Mouse (Mus musculus): ENCODE results near the gene Rufy1.
A peak's percentile ranks its signal among the peaks of the same experiment; 100 is the strongest.
"Not testable (repeated sequence)": the region's sequence is repeated elsewhere in the genome, so short reads cannot be mapped to it uniquely, and the experiment has no call there.

The Rufy1 gene

DNA sequence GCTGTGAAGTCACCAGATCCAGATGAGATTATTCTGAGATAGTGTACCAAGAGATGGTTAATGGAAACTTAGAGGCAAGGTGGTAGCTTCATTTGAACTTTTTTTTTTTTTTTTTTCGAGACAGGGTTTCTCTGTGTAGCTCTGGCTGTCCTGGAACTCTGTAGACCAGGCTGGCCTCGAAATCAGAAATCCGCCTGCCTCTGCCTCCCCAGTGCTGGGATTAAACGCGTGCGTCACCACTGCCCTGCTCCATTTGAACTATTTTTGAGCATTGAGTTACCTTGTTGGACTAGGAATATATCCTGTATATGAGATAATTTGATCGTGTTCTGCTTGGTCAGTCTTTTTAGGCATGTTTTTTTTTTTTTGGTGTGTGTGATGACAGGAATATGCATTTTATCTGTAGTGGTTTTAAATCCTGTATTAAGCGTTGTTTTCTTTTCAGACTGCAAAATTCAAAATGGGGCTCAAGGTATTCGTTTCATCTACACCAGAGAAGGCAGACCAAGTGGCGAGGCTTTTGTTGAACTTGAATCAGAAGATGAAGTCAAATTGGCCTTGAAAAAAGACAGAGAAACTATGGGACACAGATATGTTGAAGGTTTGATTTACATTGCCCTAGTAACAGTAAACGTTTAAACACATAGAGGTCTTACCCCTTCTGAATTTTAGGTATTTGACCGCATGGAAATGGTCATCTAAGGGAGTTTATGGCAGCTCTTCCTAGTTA is 51.7 kb downstream of the Rufy1 start:
- no peak for DNase-seq (ENCODE audit: low spot score in 2 of 2)

DNA sequence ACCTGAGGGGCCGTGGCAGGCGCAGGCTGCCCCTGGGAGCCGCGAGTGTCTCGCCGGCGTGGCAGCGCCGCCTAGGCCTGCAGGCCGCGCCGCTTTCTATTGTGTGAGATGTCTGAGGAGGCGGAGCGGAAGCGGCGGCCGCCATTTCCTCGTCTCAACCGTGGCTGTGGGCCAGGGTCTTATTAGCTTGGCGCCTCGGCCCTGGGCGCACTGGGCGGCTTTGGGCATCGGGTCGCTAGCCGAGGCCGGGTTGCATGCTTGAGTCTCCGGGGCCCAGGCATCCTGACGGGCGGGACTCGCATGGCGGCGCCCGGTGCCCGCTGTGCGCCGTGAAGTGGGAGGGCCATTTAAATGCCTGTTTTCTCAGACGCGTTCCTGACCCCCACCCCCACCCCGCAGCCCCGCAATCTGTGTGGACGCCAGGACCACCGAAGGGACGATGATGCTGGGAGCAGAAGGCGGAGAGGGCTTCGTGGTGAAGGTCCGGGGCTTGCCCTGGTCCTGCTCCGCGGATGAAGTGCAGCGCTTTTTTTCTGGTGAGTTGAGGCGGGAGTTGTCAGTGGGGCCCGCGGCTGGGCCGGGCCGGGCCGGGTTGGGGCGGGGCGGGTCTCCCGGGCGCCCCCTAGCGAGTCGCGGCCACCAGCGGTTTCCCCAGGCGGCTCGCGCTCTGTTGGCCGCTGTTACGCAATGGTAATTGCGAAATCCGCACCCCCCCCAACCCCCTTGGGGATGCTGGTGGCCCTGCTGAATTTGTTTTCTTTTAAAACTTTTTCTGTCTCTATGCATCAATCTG is 52.8 kb downstream of the Rufy1 start:
- DNase-seq (ENCODE audit: low spot score in 2 of 2): peak; percentile 81 to 83

DNA sequence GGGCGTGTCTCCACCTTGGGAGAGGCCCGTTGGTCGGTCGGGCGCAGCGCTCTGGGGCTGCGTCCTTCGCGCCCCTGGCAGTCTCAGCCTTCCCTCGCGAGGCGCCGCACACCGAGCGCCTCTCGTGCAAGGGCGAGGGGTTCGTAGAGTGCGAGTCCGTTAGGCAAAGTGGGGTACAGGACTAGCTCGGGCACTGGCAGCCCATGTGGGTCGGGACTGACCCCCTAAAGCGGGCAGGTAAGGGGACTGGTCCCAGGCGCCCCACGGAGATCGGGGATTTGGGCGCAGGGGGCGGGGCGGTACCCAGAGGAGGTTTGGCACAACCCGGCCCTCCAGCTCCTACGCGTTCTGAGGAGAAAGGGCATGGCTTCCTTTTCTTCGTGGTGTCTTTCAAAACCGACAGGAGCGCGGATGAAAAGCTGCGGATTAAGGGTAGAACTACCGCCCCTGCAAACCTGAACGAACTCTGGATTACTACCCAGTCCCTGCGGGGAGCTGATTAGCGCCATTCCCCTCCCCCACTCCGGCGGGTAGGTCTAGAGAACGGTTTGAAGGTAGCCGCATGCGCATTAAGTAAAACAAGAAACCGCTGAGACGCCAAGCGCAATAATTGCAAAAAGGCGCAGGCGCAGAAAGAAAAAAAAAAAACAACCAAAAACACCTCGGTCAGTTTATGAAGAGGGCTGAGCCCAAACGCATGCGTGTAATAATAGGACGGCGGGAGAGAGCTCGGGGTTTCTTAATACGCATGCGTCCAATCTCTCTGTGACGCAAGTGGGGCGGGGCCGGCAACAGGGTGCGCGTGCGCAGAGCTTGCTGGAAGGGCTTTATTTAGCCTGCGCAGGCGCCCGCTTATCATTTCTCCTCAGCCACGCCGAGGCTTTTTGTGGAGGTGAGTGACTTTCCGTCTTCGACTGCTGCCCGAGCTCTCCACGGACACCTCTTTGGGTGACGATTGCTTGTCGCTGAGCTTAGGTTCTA is 53.7 kb downstream of the Rufy1 start, which contains the start of gene Hnrnph1:
Hnrnph1 (plus strand) TSS at position 80 of the 981 bp plus-strand sequence.
- peak; percentile 97 for DNase-seq (ENCODE audit: low spot score in 2 of 2)

DNA sequence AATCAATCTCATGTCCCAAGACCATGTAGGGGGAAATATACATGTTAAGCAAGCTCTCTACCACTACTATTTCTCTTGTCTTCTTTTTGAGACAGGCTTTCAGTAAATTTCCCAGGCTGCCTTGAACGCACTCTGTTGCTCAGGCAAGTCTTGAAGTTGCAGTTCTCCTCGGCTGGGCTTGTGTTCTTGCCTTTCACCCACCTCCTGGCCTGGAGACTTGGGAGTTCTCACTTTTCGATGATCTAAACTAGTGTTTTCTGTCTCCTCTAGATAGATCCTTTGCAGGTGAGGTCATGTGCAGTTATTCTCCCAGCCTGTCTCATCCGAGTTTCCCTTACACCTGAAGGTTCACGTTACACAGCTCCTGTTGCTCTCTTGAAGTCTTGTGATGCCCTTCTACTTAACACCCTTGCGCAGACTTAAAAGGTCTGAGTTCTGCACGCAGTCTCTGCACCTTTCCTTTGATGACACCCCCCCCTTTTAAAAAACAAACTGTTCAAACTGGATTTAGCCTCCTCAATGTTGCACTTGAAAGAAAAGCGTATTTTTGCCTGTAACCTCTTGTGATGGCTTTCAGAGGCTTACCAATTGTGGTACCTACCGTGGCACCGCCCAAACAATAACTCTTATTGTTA is 54.7 kb downstream of the Rufy1 start:
- DNase-seq (ENCODE audit: low spot score in 2 of 2): no peak

DNA sequence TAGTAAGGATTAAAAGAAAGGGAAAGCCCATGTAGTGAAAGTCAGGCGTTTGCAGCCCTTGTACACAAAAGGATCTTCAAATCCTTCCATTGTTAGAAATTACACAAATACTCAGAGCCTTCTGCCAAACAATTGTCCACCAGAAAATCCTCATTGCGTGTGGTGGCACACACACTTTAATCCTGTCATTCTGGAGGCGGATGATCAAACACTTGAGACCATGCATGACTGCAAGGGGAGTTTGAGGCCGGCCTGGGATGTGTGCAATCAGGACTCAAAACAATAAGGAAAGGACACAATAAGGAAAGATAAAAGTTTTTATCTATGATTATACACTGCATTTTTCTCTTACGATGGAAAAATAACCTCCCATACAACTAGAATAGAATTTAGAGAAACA is 55.5 kb downstream of the Rufy1 start:
- no peak for DNase-seq (ENCODE audit: low spot score in 2 of 2)

DNA sequence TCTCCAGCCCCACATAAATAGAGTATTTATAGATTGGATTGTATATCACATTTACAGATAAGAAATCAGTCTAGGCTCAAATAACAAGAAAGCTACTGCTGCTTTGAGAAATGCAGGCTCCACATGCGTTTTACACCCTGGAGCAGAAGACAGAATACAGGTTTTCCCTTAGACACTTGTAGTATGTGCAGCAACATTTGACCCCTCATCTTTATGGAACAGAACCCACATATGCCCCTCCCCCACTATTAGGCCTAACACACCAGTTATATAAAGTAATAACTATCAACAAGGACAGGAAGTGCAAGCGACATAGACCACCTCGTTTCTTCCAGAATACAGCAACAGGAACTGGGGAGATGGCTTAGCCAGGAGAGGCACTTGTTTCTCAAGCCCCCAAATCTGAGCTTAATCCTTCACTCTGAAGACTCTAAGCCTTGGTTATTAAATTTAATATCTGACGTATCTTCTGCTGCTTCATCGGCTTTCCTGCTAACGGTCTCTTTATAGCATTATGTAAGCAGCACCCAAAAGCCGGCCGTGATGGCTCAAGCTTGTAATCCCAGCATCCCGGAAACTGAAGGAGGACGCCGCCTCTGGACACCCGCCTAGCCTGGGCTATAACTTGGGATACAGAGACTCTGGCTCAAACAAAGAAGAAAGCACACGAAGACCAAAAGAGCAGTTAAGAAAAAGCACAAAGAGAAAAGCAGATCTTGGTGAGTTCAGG is 56.5 kb downstream of the Rufy1 start:
- no peak for DNase-seq (ENCODE audit: low spot score in 2 of 2)

DNA sequence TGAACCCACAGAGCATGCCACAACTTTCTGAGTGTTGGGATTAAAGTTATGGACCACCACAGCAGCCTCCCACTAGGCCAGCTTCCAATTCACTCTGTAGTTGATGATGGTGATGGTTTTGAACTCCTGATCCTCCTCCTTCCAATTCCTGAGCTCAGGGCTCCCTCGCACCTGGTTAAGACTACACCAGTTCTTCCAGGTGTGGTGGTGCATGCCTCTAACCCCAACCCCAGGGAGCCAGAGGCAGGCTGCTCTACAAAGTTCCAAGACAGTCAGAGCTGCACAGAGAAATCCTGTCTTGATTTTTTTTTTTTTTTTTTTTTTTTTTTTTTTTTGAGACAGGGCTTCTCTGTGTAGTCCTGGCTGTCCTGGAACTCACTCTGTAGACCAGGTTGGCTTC is 57.3 kb downstream of the Rufy1 start:
- no peak for DNase-seq (ENCODE audit: low spot score in 2 of 2)

DNA sequence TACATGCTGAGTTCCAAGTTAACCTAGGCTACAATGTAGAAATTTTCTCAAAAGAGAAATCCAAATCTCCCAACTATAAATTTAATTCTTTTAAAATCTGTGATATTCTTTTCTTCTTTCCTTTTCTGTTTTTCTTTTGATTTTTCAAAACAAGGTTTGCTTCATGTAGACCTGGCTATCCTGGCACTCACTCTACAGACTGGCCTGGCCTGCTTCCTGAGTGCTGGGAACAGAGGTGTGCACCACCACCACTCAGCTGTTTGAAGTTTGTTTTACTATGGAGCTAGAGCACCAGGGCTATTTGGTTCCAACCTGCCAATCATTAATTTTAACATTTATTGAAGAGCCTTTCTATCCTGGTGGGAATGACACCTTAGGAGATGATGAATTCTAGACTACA is 57.8 kb downstream of the Rufy1 start:
- DNase-seq (ENCODE audit: low spot score in 2 of 2): no peak

DNA sequence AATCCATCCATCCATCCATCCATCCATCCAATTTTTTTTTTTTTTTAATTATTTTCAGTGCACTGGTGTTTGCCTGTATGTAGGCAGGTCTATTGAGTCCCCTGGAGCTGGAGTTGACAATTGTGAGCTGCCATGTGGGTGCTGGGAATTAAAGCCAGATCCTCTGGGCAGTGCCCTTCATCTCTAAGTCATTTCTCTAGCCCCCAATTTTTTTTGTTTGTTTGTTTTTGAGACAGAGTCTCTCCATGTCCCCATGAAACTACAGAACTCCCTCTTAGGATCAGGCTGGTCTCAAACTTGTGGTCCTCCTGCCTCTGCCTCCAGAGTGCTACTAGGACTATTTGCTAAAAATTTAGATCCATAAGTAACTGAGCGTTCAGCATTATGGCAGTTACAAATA is 59.0 kb downstream of the Rufy1 start:
- DNase-seq (ENCODE audit: low spot score in 2 of 2): no peak

DNA sequence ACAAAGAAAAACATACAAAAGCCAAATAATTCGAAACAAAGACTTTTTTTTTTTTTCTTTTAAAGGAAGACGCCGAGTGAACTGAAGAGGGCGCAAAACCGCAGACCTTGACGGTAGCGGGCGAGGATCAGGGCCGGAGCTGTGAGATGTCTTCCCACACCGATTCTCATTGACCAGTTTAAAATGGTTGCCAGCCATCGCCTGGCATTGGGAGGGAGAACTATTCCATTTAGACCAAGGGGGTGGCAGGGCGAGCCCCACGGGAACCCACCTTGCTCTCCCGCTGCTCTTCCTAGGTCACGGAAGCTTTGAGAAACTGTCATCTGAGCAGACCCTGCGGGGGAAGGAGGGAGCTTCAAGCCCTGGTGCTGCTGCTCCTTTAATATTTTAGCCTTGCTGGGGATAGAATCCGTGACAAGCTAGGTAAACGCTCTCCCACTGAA is 59.5 kb downstream of the Rufy1 start:
- peak; percentile 58 to 75 for DNase-seq (ENCODE audit: low spot score in 2 of 2)

DNA sequence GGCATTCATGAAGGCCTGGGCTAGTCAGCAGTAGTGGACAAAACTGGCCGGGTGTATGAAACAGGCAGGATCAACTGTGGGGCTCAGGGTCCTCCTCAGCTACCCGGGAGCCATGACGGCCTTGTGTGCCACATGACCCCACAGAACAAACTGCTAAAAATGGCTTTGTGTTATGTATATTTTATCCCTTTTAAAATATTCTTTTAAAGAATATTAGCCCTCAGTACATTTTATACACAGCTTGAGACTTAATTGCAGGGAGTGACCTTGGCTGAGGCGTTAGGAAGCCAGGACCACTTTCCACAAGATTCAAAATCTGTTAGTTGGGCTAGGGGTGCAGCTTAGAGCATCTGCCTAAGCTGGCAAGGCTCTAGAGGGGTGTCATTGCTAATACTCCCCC is 60.0 kb downstream of the Rufy1 start:
- no peak for DNase-seq (ENCODE audit: low spot score in 2 of 2)

DNA sequence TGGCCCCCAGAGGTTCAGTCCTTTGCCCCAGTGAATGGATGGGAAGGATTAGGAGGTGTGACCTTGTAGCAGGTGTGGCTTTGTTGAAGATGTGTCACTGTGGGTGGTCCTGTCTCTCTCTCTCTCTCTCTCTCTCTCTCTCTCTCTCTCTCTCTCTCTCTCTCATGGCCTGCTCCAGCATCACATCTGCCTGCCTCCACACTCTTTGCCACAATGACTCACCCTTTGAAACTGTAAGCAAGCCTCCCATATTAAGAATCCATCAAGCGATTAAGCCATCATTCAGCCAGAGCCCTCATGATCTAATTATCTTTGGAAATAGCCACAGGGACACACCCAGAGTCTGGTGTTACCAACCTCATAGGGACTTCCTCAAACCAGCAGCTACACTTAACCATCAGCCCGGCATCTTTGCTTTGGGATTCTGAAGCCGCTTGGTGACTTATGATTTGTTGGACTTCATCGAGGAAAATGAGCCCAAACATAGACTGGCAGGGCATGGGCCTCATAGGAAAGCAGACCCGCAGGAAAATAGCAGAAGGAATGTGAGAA is 61.5 kb downstream of the Rufy1 start:
- DNase-seq (ENCODE audit: low spot score in 2 of 2): no peak

DNA sequence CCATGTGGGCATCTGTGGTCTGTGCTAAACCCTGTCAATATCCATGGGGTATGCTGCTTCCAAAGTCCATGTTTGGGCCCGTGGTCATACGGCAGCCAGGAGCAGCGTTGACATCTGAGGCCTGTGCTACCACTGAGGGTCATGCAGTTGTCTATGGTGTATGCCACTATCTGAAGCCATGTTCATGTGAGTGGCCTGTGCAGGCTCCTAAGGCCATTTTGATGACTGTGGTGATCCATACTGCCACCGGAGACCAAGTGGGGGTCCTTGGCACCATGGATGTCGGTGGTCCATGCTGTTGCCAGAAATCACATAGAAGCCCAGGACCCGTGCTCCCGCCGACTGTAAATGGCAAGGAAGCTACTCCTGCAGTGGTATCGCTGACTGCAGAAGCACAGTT is 63.4 kb downstream of the Rufy1 start:
- DNase-seq (ENCODE audit: low spot score in 2 of 2): no peak

DNA sequence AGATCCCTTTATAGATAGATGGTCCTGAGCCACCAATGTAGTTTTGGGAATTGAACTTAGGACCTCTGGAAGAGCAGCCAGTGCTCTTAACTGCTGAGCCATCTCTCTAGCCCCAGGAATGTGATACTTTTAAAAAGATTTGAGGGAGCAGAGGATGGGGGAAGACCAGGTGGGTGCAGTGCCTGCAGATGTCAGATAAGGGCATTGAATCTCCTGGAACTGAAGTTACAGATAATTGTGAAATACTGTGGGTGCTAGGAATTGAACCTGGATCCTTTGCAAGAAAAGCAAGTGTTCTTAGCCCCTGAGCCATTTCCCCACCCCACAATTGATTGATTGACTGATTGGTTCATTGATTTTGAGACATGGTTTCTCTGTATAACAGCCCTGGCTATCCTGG is 65.6 kb downstream of the Rufy1 start:
- no peak for DNase-seq (ENCODE audit: low spot score in 2 of 2)

DNA sequence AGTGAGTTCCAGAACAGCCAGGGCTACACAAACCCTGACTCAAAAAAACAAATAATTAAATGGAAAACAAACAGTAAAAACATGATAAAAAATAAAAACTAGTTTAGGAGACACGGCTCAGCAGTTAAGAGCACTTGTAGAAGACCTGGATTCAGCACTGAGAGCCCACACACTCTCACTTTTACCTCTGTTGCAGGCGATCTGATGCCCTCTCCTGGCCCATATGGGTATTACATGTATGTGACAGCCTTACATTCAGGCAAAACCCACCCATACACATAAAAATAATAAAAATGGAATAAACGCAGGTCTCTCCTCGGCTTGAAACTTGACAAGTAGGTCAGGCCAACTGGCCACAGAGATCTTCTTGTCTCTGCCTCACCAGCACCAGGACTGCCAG is 66.4 kb downstream of the Rufy1 start:
- peak; percentile 67 to 78 for DNase-seq (ENCODE audit: low spot score in 2 of 2)

DNA sequence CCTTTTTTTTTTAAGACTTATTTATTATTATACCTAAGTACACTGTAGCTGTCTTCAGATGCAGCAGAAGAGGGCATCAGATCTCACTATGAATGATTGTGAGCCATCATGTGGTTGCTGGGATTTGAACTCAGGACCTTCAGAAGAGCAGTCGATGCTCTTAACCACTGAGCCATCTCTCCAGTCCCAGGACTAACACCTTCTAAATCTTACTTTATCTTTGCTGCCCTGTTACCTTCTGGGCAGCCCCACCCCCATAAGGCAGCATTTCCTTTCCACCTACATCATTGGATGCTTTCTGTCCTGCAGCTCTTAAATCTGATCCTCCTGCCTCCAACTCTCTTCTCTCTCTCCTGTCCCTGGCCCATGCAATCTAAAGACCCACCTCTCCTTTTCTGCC is 69.6 kb downstream of the Rufy1 start:
- not testable (repeated sequence) for DNase-seq (ENCODE audit: low spot score in 2 of 2)

DNA sequence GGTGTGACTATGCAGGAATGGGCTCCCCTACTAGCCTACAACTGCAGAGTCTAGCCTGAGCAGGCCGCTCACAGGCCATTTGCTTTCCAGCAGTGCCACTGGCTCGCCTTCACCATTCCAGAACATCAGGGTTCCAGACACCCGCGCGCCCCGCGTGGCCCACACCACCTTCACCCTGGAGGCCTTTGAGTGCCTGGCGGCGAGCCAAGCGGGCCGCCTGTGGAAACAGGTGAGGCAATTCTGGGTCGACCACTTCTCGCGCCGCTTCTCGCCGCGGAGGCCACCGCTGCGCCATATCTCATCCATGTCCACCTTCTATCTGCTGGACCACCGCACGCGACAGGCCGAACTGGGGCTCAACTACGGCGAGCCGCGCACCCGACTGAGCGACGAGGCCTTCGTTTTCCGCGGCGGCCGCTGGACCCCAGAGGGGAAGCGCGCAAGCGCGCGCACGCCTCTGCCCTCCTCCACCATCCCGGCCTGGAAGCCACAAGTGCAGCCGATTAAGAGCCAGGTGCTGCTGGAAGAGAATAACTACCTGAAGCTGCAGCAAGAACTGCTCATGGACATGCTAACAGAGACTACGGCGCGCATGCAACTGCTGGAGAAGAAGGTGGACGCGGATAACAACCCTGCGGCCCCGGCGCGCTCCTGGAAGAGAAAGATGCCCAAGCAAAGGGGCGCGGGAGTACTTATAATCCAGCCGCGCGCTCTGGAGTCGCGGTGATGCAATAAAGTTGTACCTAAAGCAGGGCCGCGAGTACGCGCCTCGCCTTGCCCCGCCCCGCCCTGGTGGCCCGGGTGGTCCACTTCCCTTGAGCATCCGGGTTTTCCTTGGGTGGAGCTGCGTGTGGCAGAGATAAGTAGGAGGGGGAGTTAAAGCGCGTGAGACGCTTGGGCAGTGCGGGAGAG is 71.7 kb downstream of the Rufy1 start:
- peak in 1 of 2 experiments; percentile 3 for DNase-seq (ENCODE audit: low spot score in 2 of 2)

DNA sequence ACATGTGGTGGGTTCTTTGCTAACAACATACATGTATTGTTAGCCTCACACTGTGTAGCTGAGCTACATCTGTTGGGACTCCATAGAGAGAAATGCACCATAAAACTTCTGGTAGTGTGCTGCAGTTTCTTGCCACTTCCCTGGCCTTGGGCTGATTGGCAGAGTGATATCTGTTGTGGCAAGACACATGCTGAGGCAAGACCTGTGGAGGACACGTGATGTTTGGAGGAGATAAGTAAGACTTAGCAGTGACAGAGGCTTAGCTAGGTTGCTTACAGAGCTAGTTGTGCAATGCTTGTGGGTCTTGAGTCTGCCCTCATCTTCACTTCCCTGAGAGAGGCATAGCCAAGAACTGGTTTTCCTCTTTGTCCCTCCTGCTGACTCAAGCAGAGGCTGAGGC is 75.5 kb downstream of the Rufy1 start:
- DNase-seq (ENCODE audit: low spot score in 2 of 2): no peak

DNA sequence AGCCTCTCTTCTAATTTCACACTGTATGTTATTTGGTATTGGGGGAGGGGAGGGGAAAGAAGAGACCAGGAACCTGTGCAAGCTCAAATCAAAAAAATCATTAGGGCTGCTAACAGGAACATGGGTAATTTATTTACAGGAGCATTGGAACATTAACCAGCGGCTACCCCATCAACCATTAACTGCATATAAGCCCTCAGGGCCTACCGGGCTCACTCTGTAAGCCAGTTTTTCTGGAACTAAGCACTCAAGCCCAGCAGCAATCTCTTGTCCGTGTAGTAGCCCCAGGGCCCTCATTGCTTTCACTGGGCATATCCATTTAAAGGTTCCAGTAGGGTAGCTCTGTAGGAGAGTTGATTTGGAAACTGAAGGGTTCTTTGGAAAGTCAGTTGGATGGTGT is 76.1 kb downstream of the Rufy1 start:
- no peak for DNase-seq (ENCODE audit: low spot score in 2 of 2)
